Mouse (Mus musculus) cortical plate, adult 2 months (tissue): ENCODE measurements around the gene Scube1. TPM values are rescaled to one million over a fixed set of nuclear protein-coding genes. Genes with fewer than 3 reads are reported as not detected.

ENCODE experiments used
- H3K27ac ChIP-seq: fragments of 200-500 bp; 2 replicates; pipeline ENCODE4 v1.5.1; 2012; ENCODE audit warnings: low read length, control low read depth, inconsistent platforms; ENCODE audit not compliant: insufficient read depth
- H3K4me1 ChIP-seq: fragments of 200-500 bp; 2 replicates; pipeline ENCODE4 v1.6.1; 2011; ENCODE audit warnings: low read length; ENCODE audit not compliant: control insufficient read depth, insufficient read depth
- H3K4me3 ChIP-seq: fragments of 200-500 bp; 2 replicates; pipeline ENCODE4 v1.5.1; 2011; ENCODE audit warnings: mild to moderate bottlenecking, low read length, control low read depth; ENCODE audit not compliant: insufficient read depth
- CTCF ChIP-seq: fragments of 200-500 bp; IDR thresholded peaks from 2 replicates; pipeline ENCODE4 v1.5.1; 2011; ENCODE audit warnings: mild to moderate bottlenecking, control low read depth, low read length; ENCODE audit not compliant: insufficient read depth; ENCODE audit errors: extremely low read depth
- POLR2A ChIP-seq: fragments of 200-500 bp; IDR thresholded peaks from 2 replicates; pipeline ENCODE4 v1.6.1; 2011; ENCODE audit warnings: mild to moderate bottlenecking, low read length, control low read depth; ENCODE audit not compliant: insufficient read depth; ENCODE audit errors: extremely low read depth
- polyA plus RNA-seq: library from polyadenylated mRNA; depleted of rRNA; stranded (reverse); fragments of >200 nt; gene quantifications from 2 replicates; pipeline ENCODE4 v1.2.3, GENCODE M21; 2012

The Scube1 gene
- polyA plus RNA-seq, 1 experiment: 26.7 TPM

GRCm38 (mm10) chr15:83748986-83749385 is 24.2 kb upstream of the Scube1 start:
- no peak for TF ChIP-seq POLR2A
- TF ChIP-seq CTCF: no peak
- Histone ChIP-seq H3K27ac (no peak overlapping the region), H3K4me1 (peaks cover 7% of the 10 kb centered on the region), H3K4me3 (no peak overlapping the region)

GRCm38 (mm10) chr15:83746311-83746710 is 21.5 kb upstream of the Scube1 start:
- no peak for TF ChIP-seq POLR2A
- no peak for TF ChIP-seq CTCF
- Histone ChIP-seq H3K27ac (no peak overlapping the region), H3K4me1 (peaks cover 7% of the 10 kb centered on the region), H3K4me3 (no peak overlapping the region)

GRCm38 (mm10) chr15:83742018-83742417 is 17.2 kb upstream of the Scube1 start:
- Histone ChIP-seq H3K4me1 (peaks cover 5% of the 10 kb centered on the region), H3K27ac (no peak overlapping the region), H3K4me3 (no peak overlapping the region)
- TF ChIP-seq POLR2A (no peak), CTCF (no peak)

GRCm38 (mm10) chr15:83740676-83741422 is 16.0 kb upstream of the Scube1 start:
- Histone ChIP-seq H3K4me1 (peaks cover 2% of the 10 kb centered on the region), H3K4me3 (no peak overlapping the region), H3K27ac (no peak overlapping the region)
- TF ChIP-seq POLR2A: no peak
- TF ChIP-seq CTCF: no peak

GRCm38 (mm10) chr15:83727626-83728025 is 2.8 kb upstream of the Scube1 start:
- Histone ChIP-seq H3K4me3 (no peak overlapping the region), H3K4me1 (no peaks in the 10 kb centered on the region; the same call in 1 of the 2 replicates), H3K27ac (no peak overlapping the region)
- TF ChIP-seq POLR2A (no peak), CTCF (peak; percentile 73)

- Histone ChIP-seq H3K27ac (no peak overlapping the region), H3K4me3 (no peak overlapping the region), H3K4me1 (no peaks in the 10 kb centered on the region; the same call in 1 of the 2 replicates)
- no peak for TF ChIP-seq CTCF
Measured at GRCm38 (mm10) chr15:83726741-83727140, 1.9 kb upstream of the Scube1 start.

GRCm38 (mm10) chr15:83725556-83726200 is 857 bp upstream of the Scube1 start:
- Histone ChIP-seq H3K4me1 (no peaks in the 10 kb centered on the region; the same call in 1 of the 2 replicates), H3K4me3 (peak overlapping the region; percentile 42; the same call in 1 of the 2 replicates), H3K27ac (no peak overlapping the region)
- TF ChIP-seq CTCF (no peak), POLR2A (no peak)

- Histone ChIP-seq H3K27ac (no peak overlapping the region), H3K4me1 (no peaks in the 10 kb centered on the region; the same call in 1 of the 2 replicates), H3K4me3 (peak overlapping the region; percentile 42)
- TF ChIP-seq CTCF (no peak), POLR2A (no peak)
Measured at GRCm38 (mm10) chr15:83724160-83724885, 498 bp downstream of the Scube1 start.

- no peak for TF ChIP-seq POLR2A
- no peak for TF ChIP-seq CTCF
- H3K4me1 ChIP-seq: no peaks in the 10 kb centered on the region
- no peak overlapping the region for H3K4me3 ChIP-seq
- no peak overlapping the region for H3K27ac ChIP-seq
Measured at GRCm38 (mm10) chr15:83715582-83716228, 9.1 kb downstream of the Scube1 start.
